In the genomic region with DNA sequence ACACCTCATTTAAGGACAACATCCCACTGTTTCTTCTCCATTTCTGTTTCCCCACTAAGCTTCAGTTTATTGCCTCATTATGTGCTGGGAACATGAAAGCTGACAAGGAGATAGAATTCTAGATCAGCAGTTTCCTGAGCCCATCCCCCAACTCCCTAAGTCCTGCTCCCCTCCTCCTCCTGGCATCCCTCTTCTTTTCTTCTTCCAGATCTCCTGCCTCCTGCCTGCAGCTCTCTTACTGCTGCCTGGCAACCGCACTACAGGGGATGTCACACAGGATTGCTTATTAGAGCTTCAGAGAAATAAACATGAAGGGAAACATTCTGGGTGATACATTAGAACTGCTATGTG, we compare ENCODE assay signal across 9 mouse cellular contexts.
DNase-seq lines count a peak whose midpoint lies in the region; ATAC-seq and TF ChIP-seq lines count a peak whose summit lies in the region.
"Had no signal": no experiment of that assay in that cellular context is flagged by ENCODE, and none has a peak within 500 bp of the region (broad histone marks: within the 10 kb centered on the region; RNA-seq: fewer than 3 reads in every experiment).

No protein-coding gene starts in this region.

- H3K4me3 ChIP-seq in neural tube, embryonic 11.5 days (ENCODE audit: low read depth, low read length): no peak overlapping the region
- H3K4me3 ChIP-seq in hindbrain, embryonic 10.5 days: no peak overlapping the region
- no peak overlapping the region for H3K4me3 ChIP-seq in intestine, embryonic 16.5 days (ENCODE audit: low read length)
- H3K4me3 ChIP-seq in gastrocnemius, adult 2 months: no peak overlapping the region
- H3K4me3 ChIP-seq: limb, embryonic 15.5 days had no signal

- no peaks in the 10 kb centered on the region for H3K27me3 ChIP-seq in neural tube, embryonic 11.5 days (ENCODE audit: control insufficient read depth, insufficient read depth, low read length)
- no peaks in the 10 kb centered on the region for H3K27me3 ChIP-seq in hindbrain, embryonic 10.5 days (ENCODE audit: insufficient read depth, poor library complexity, severe bottlenecking)
- H3K27me3 ChIP-seq in intestine, embryonic 16.5 days (replicated peaks; ENCODE audit: control insufficient read depth, insufficient read depth, low read length): no peaks in the 10 kb centered on the region
- H3K27me3 ChIP-seq: limb, embryonic 15.5 days had no signal

- 6% methylated on average over 1 of the region's 1 CpGs for WGBS in neural tube, embryonic 11.5 days
- WGBS in hindbrain, embryonic 10.5 days: 11% methylated on average over 1 of the region's 1 CpGs
- WGBS in intestine, embryonic 16.5 days: 8% methylated on average over 1 of the region's 1 CpGs

- no peak overlapping the region for H3K9ac ChIP-seq in neural tube, embryonic 11.5 days (ENCODE audit: low read length)
- H3K9ac ChIP-seq in intestine, embryonic 16.5 days (ENCODE audit: low read depth, low read length): no peak overlapping the region
- H3K9ac ChIP-seq: limb, embryonic 15.5 days had no signal

- intact Hi-C loops in gastrocnemius, adult 2 months (cut with DNase I): no loop called here

- H3K4me2 ChIP-seq in neural tube, embryonic 11.5 days (ENCODE audit: low read depth): no peak overlapping the region
- H3K4me2 ChIP-seq in intestine, embryonic 16.5 days (ENCODE audit: low read depth, low read length): no peak overlapping the region
- H3K4me2 ChIP-seq: limb, embryonic 15.5 days had no signal

- no peaks in the 10 kb centered on the region for H3K9me3 ChIP-seq in neural tube, embryonic 11.5 days (ENCODE audit: control insufficient read depth, low read length)
- H3K9me3 ChIP-seq in hindbrain, embryonic 10.5 days: no peaks in the 10 kb centered on the region
- H3K9me3 ChIP-seq in intestine, embryonic 16.5 days (ENCODE audit: control insufficient read depth, low read length): no peaks in the 10 kb centered on the region
- H3K9me3 ChIP-seq: limb, embryonic 15.5 days had no signal

- ATAC-seq in neural tube, embryonic 11.5 days (ENCODE audit: insufficient read depth, low FRiP score, low TSS enrichment): peak; percentile 72
- ATAC-seq in intestine, embryonic 16.5 days: no peak
- ATAC-seq in activated CD4-positive, CD25-positive, alpha-beta regulatory T cell, adult 4 months: no peak

- no peak for TF ChIP-seq CTCF in gastrocnemius, adult 2 months (IDR thresholded peaks at IDR 0.05)

- peak; percentile 33 for DNase-seq in neural tube, embryonic 11.5 days (ENCODE audit: low spot score)
- no peak for DNase-seq in neural tube, embryonic 10.5 days (ENCODE audit: extremely low spot score, low spot score)
- DNase-seq in hindbrain, embryonic 10.5 days (ENCODE audit: low spot score): peak; percentile 30
- peak; percentile 11 for DNase-seq in lung, postnatal 36 days
- DNase-seq in thymus, postnatal 4 days: no peak
- no peak for DNase-seq in gastrocnemius, adult 2 months

- peaks cover 3% of the 10 kb centered on the region; the same call in 1 of the 2 replicates for H3K4me1 ChIP-seq in neural tube, embryonic 11.5 days (ENCODE audit: control insufficient read depth, insufficient read depth, low read length)
- H3K4me1 ChIP-seq in hindbrain, embryonic 10.5 days (replicated peaks): peaks cover 26% of the 10 kb centered on the region
- no peaks in the 10 kb centered on the region for H3K4me1 ChIP-seq in intestine, embryonic 16.5 days (ENCODE audit: control insufficient read depth, insufficient read depth, low read length)

- H3K36me3 ChIP-seq in neural tube, embryonic 11.5 days (ENCODE audit: control insufficient read depth, insufficient read depth, low read length): no peaks in the 10 kb centered on the region
- H3K36me3 ChIP-seq in hindbrain, embryonic 10.5 days: no peaks in the 10 kb centered on the region
- no peaks in the 10 kb centered on the region for H3K36me3 ChIP-seq in intestine, embryonic 16.5 days (ENCODE audit: control insufficient read depth, insufficient read depth, low read length)
- H3K36me3 ChIP-seq: limb, embryonic 15.5 days had no signal

- H3K27ac ChIP-seq in neural tube, embryonic 11.5 days (ENCODE audit: low read depth, low read length): no peak overlapping the region
- H3K27ac ChIP-seq in hindbrain, embryonic 10.5 days: peak overlapping the region; percentile 64
- H3K27ac ChIP-seq in intestine, embryonic 16.5 days (ENCODE audit: low read length): no peak overlapping the region
- no peak overlapping the region for H3K27ac ChIP-seq in gastrocnemius, adult 2 months
- H3K27ac ChIP-seq: limb, embryonic 15.5 days had no signal

Comparison
In these comparisons a context has a peak if more than half of its experiments do, and no peak if none do; other contexts are left out.
1. DNase-seq: peak in neural tube, embryonic 11.5 days (single experiment), hindbrain, embryonic 10.5 days (single experiment) and lung, postnatal 36 days (single experiment); none in neural tube, embryonic 10.5 days (single experiment), thymus, postnatal 4 days (single experiment) and gastrocnemius, adult 2 months (single experiment).